Mouse (Mus musculus): ENCODE measurements around the gene Olfr609. TPM values are rescaled to one million over a fixed set of nuclear protein-coding genes. Genes with fewer than 3 reads are reported as not detected.

The Olfr609 gene
- polyA plus RNA-seq, 1 experiment from 2014 or later = not detected

DNA sequence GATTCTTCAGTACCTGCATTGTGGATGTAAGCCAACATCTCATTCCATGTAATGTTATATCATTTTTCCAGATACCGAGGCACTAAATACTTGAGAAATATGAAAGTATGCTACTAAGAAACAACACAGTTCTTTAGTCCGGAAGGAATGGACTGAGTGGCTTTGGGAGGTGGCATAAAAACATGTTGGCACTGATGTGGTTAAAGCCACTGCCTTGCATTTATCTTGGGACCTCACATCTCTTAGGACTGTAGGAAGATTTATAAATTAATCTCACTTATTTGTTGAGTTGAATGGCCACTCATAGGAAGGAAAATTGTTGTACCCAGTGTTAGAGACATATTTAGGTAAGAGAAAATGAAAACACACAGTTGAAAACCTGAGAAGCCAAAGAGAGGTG is 49.1 kb downstream of the Olfr609 start, which contains the start of gene Olfr606:
Gene Olfr606 (plus strand): TSS at position 301 of the 400 bp plus-strand sequence.
- Histone ChIP-seq H3K27ac (ENCODE audit: low read length) (no peak within 1 kb of the TSS), H3K27me3 (replicated peaks; ENCODE audit: insufficient read depth, low read length) (no peaks in the 10 kb centered on the region), H3K9me3 (ENCODE audit: low read length) (no peaks in the 10 kb centered on the region), H3K36me3 (ENCODE audit: insufficient read depth, low read length) (no peaks in the 10 kb centered on the region), H3K9ac (replicated peaks; ENCODE audit: low read depth) (no peak within 1 kb of the TSS), H3K4me3 (ENCODE audit: low read depth, low read length) (no peak within 1 kb of the TSS), H3K4me2 (replicated peaks; ENCODE audit: low read depth, low read length) (no peak within 1 kb of the TSS), H3K4me1 (ENCODE audit: insufficient read depth, low read depth, low read length) (no peaks in the 10 kb centered on the region)
- no peak for ATAC-seq
- 84% methylated on average over 2 of the region's 2 CpGs for WGBS
- DNase-seq (ENCODE audit: low spot score) = no peak
- no peak for TF ChIP-seq EP300 (IDR thresholded peaks at IDR 0.05)
- no peak for TF ChIP-seq CTCF (IDR thresholded peaks at IDR 0.05)

DNA sequence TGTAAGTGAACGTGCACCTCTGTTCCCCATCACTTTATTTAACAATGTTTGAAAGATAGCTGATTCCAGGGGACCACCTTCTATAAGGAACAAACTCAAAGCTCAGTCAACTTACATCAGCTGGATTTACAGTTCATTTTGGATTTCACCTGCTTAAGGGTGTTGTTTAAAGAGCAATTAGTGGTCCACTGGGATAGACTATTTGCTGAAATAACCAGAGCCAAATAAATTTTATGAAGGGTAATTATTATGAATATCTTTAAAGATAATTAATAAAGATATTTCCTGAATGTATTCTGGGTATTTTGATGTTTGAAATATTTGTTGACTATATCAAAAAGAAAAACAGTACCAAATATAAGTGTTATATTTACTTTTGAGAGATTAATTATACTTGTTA is 52.5 kb downstream of the Olfr609 start, which contains the start of gene Olfr605:
Gene Olfr605 (minus strand): TSS at position 101 of the 400 bp plus-strand sequence.
- Histone ChIP-seq H3K27me3 (replicated peaks; ENCODE audit: insufficient read depth, low read length) (no peaks in the 10 kb centered on the region), H3K9me3 (ENCODE audit: low read length) (no peaks in the 10 kb centered on the region), H3K36me3 (ENCODE audit: insufficient read depth, low read length) (no peaks in the 10 kb centered on the region), H3K9ac (replicated peaks; ENCODE audit: low read depth) (no peak within 1 kb of the TSS), H3K4me2 (replicated peaks; ENCODE audit: low read depth, low read length) (no peak within 1 kb of the TSS), H3K4me3 (ENCODE audit: low read depth, low read length) (no peak within 1 kb of the TSS), H3K4me1 (ENCODE audit: insufficient read depth, low read depth, low read length) (no peaks in the 10 kb centered on the region), H3K27ac (ENCODE audit: low read length) (no peak within 1 kb of the TSS)
- ATAC-seq (no peak), DNase-seq (ENCODE audit: low spot score) (no peak)
- WGBS = 87% methylated on average over 1 of the region's 1 CpGs
- no peak for TF ChIP-seq EP300 (IDR thresholded peaks at IDR 0.05)
- no peak for TF ChIP-seq CTCF (IDR thresholded peaks at IDR 0.05)

Other genes with a start within 250 kb of the Olfr609 start
- not detected in 2 replicates for gene Usp17ld, start 245.6 kb downstream of the Olfr609 start, polyA plus RNA-seq (2015; fragmentation: Nextera tagmentation; extraction: Ambion mirVana)
- gene Olfr596, start 192.4 kb downstream of the Olfr609 start, polyA plus RNA-seq (2015; fragmentation: Nextera tagmentation; extraction: Ambion mirVana) = not detected in 2 replicates
- not detected in 2 replicates for gene Olfr597, start 181.7 kb downstream of the Olfr609 start, polyA plus RNA-seq (2015; fragmentation: Nextera tagmentation; extraction: Ambion mirVana)
- gene Olfr598, start 174.5 kb downstream of the Olfr609 start, polyA plus RNA-seq (2015; fragmentation: Nextera tagmentation; extraction: Ambion mirVana) = not detected in 2 replicates
- gene Olfr599, start 162.1 kb downstream of the Olfr609 start, polyA plus RNA-seq (2015; fragmentation: Nextera tagmentation; extraction: Ambion mirVana) = not detected in 2 replicates
- gene Olfr600, start 148.4 kb downstream of the Olfr609 start, polyA plus RNA-seq (2015; fragmentation: Nextera tagmentation; extraction: Ambion mirVana) = not detected in 2 replicates
- gene Olfr601, start 135.4 kb downstream of the Olfr609 start, polyA plus RNA-seq (2015; fragmentation: Nextera tagmentation; extraction: Ambion mirVana) = not detected in 2 replicates
- gene Olfr603, start 111.9 kb downstream of the Olfr609 start, polyA plus RNA-seq (2015; fragmentation: Nextera tagmentation; extraction: Ambion mirVana) = not detected in 2 replicates
- not detected in 2 replicates for gene Usp17lc, start 83.0 kb downstream of the Olfr609 start, polyA plus RNA-seq (2015; fragmentation: Nextera tagmentation; extraction: Ambion mirVana)
- gene Olfr605, start 52.6 kb downstream of the Olfr609 start, polyA plus RNA-seq (2015; fragmentation: Nextera tagmentation; extraction: Ambion mirVana) = not detected in 2 replicates
- gene Olfr606, start 49.0 kb downstream of the Olfr609 start, polyA plus RNA-seq (2015; fragmentation: Nextera tagmentation; extraction: Ambion mirVana) = not detected in 2 replicates
- gene Olfr607, start 33.9 kb downstream of the Olfr609 start, polyA plus RNA-seq (2015; fragmentation: Nextera tagmentation; extraction: Ambion mirVana) = not detected in 2 replicates
- not detected in 2 replicates for gene Olfr608, start 28.2 kb downstream of the Olfr609 start, polyA plus RNA-seq (2015; fragmentation: Nextera tagmentation; extraction: Ambion mirVana)
- not detected in 2 replicates for gene Olfr610, start 14.1 kb upstream of the Olfr609 start, polyA plus RNA-seq (2015; fragmentation: Nextera tagmentation; extraction: Ambion mirVana)
- gene Olfr611, start 22.8 kb upstream of the Olfr609 start, polyA plus RNA-seq (2015; fragmentation: Nextera tagmentation; extraction: Ambion mirVana) = not detected in 2 replicates
- not detected in 2 replicates for gene Olfr612, start 44.7 kb upstream of the Olfr609 start, polyA plus RNA-seq (2015; fragmentation: Nextera tagmentation; extraction: Ambion mirVana)
- not detected in 2 replicates for gene Olfr613, start 50.0 kb upstream of the Olfr609 start, polyA plus RNA-seq (2015; fragmentation: Nextera tagmentation; extraction: Ambion mirVana)
- not detected in 2 replicates for gene Olfr615, start 58.0 kb upstream of the Olfr609 start, polyA plus RNA-seq (2015; fragmentation: Nextera tagmentation; extraction: Ambion mirVana)
- not detected in 2 replicates for gene Olfr616, start 71.1 kb upstream of the Olfr609 start, polyA plus RNA-seq (2015; fragmentation: Nextera tagmentation; extraction: Ambion mirVana)
- gene Olfr617, start 75.0 kb upstream of the Olfr609 start, polyA plus RNA-seq (2015; fragmentation: Nextera tagmentation; extraction: Ambion mirVana) = not detected in 2 replicates
- gene Olfr618, start 92.0 kb upstream of the Olfr609 start, polyA plus RNA-seq (2015; fragmentation: Nextera tagmentation; extraction: Ambion mirVana) = not detected in 2 replicates
- gene Olfr619, start 102.5 kb upstream of the Olfr609 start, polyA plus RNA-seq (2015; fragmentation: Nextera tagmentation; extraction: Ambion mirVana) = not detected in 2 replicates
- not detected in 2 replicates for gene Olfr620, start 114.5 kb upstream of the Olfr609 start, polyA plus RNA-seq (2015; fragmentation: Nextera tagmentation; extraction: Ambion mirVana)
- not detected in 2 replicates for gene Olfr622, start 144.6 kb upstream of the Olfr609 start, polyA plus RNA-seq (2015; fragmentation: Nextera tagmentation; extraction: Ambion mirVana)
- gene Olfr623, start 165.6 kb upstream of the Olfr609 start, polyA plus RNA-seq (2015; fragmentation: Nextera tagmentation; extraction: Ambion mirVana) = not detected in 2 replicates
- gene Olfr624, start 173.1 kb upstream of the Olfr609 start, polyA plus RNA-seq (2015; fragmentation: Nextera tagmentation; extraction: Ambion mirVana) = 0.02 and 0.05 TPM in 2 replicates
- gene Olfr625-ps1, start 184.7 kb upstream of the Olfr609 start, polyA plus RNA-seq (2015; fragmentation: Nextera tagmentation; extraction: Ambion mirVana) = not detected in 2 replicates
- gene Olfr243, start 216.6 kb upstream of the Olfr609 start, polyA plus RNA-seq (2015; fragmentation: Nextera tagmentation; extraction: Ambion mirVana) = not detected in 2 replicates
- gene Olfr628, start 232.3 kb upstream of the Olfr609 start, polyA plus RNA-seq (2015; fragmentation: Nextera tagmentation; extraction: Ambion mirVana) = not detected in 2 replicates
- gene Olfr629, start 246.9 kb upstream of the Olfr609 start, polyA plus RNA-seq (2015; fragmentation: Nextera tagmentation; extraction: Ambion mirVana) = not detected in 2 replicates

All from lung, postnatal 0 days (tissue).